Mouse (Mus musculus): ENCODE measurements around the gene Gm973.
"Not testable (repeated sequence)": the region's sequence is repeated elsewhere in the genome, so short reads cannot be mapped to it uniquely, and the experiment has no call there.

Gm973 gene

GRCm38 (mm10) chr1:59592876-59593275 lies 76.8 kb downstream of the Gm973 start:
- DNase-seq: no peak

GRCm38 (mm10) chr1:59593622-59594035 lies 77.6 kb downstream of the Gm973 start:
- peak; percentile 79 for DNase-seq

DNA sequence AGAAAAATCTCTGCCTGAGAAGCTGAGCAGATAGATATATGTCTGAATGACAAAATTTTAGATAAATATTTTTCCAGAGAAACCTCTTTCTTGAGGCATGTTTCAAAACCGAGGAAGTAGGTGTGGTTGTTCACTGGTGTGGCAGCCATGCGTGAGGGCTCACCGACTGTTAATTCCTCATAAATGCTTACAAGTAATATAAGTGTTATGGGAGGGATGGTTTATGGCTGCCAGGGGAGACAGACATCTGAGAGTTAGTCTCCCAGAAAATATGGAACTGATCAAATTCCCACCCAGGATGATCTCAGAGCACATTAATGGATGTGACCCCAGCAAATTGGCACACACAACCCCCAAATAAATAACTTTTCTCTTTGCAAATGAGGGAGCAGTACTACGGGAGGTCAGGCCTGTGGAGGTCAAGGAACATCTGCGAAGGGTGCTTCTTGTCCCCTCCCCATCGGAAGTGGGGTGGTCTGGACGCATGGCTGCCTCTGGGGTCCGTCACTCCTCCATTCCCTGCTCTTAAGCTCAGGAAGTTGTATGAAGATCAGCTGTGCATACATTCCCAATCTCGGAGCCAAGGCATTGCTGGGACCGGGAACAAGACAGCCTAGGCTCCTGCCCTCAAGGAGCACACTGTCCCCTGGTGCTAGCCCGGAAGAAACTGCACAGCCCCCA lies 78.7 kb downstream of the Gm973 start:
- no peak for DNase-seq

GRCm38 (mm10) chr1:59595609-59596008 lies 79.5 kb downstream of the Gm973 start:
- DNase-seq: no peak

DNA sequence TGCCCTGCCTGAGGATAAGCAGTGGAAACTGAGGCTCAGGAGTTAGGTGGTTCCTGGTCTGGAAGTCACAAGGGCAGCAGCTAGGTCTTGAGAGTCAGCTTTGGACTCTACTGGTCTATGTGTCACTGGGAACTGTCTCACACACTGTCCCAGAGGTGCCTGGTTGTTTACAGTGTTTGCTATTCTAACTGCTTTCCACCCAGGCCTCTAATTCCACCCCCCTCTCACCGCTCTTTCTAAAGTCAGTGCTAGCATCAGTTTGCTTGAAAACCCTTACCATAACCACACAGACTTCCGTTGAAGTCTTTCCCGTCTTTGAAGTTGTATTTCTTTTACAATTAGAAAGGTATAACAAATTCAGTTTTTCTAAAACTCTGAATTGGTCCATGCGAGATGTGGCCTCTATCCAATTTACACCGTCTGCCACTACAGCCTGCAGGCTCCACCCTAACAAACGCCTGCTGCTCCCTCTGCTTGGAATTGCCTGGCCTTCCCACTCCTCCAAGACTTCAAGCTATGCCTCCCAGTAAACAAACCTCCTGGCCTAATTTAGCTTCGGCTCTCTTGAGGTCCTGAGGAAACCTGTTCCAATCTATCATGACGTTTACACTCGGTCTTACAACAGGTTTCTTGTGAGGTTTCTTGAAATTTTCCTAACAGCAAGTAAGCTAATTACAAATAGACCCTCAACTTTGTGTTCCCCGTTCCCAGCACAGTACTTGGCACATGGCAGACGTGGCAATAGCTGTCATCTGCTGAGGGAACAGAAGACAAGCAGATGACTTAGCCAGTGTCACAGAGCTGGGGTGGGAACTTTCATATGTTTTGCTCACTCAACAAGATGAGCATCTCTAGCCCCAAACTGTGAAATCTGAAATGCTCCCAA lies 86.7 kb downstream of the Gm973 start:
- DNase-seq: peak; percentile 81

- DNase-seq: no peak
Measured at GRCm38 (mm10) chr1:59603417-59603712, 87.3 kb downstream of the Gm973 start.

DNA sequence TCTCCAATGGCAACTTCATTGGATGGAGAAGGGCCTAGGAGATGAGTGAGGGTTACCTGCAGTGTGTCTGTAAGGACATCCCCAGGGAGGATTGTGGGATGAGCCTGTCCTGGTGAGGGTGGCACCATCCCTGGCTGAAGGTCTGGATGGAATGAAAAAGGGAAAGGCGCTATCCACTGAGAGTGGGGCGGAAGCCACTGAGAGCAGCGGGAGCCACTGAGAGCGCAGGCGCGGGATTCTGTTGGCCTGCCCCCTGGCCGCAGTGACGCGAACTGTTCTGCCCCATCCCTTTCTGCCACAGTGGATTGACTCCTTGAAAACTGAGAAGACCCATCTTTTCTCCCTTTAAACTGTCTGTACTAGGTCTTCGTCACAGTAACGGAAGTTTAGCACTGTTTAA lies 87.8 kb downstream of the Gm973 start:
- DNase-seq: no peak

GRCm38 (mm10) chr1:59606479-59606878 lies 90.4 kb downstream of the Gm973 start:
- no peak for DNase-seq

- no peak for DNase-seq
Measured at GRCm38 (mm10) chr1:59607071-59607470, 91.0 kb downstream of the Gm973 start.

- DNase-seq: no peak
Measured at GRCm38 (mm10) chr1:59608125-59608762, 92.2 kb downstream of the Gm973 start.

GRCm38 (mm10) chr1:59608920-59609319 lies 92.9 kb downstream of the Gm973 start:
- DNase-seq: no peak

GRCm38 (mm10) chr1:59609458-59609857 lies 93.4 kb downstream of the Gm973 start:
- DNase-seq: no peak

DNA sequence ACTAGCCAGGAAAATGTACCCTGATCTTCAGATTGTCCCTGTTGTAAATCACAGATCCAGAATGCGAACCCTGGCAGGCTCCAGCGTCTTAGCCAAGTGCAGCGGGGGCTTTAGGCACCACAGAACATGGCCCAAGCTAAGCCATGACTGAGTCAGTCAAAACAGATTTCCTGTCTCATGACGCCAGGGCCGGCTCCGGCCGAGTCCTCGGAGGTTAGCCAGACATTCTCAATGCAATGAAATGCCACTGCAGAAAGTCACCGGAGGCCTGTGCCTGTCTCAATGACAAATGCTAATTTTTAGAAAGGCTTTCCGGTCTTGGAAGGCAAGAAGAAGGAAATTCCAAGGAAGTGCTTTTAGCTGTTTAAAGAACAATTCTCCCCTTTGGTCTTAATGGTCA lies 93.8 kb downstream of the Gm973 start:
- no peak for DNase-seq

DNA sequence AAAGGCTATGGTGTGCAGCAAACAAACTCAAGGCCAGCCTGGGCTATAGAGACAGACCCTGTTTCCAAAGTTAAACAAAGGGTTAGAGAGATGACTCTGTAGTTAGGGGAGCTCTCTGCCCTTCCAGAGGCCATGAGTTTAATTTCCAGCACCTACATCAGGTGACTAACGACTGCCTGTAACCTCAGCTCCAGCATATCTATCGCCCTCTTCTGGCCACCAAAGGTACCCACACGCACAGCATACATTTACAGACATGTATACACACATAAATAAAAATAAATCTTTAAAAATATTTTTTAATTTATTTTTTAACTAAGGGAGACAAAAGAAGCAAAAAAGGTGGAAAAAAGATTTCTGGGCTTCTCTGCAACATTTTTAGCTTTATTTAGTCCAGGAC lies 94.9 kb downstream of the Gm973 start:
- DNase-seq: no peak

DNA sequence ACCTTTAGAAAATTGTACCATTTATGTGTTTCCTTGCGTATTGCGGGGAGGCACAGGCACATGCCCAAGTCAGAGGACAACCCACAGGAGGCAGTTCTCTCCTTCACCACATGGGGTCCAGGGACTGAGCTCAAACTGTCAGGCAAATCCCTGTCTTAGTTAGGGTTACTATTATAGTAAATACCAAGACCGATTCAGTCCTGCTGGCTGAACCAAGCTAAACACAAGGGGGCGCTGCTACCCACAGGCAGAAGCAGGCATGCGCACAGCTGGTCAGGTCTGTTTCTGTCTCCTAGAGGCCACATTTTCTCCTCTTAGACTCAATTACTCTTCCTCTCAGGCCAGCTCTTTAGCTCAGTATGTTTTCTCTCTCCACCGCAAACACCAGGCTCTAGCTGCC lies 97.7 kb downstream of the Gm973 start:
- DNase-seq: no peak

DNA sequence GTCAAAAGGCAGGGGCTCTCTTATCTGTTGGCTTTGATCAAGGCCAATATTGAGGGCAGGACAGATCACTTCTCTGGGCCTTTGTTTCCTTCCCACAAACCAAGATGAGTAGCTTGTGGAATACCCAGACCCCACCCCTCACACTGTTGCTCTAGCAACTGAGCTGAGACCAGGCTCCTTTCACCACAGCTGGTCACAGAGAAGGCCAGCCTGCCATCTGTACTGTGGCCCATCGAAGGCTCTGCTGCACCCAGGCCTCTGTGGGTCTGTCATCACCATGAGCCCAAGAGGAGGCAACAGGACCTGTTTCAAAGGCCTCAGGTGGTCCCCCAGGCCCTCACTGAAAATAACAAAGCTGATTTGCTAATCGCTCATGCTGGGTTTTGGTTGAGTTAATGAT lies 99.0 kb downstream of the Gm973 start:
- DNase-seq: no peak

DNA sequence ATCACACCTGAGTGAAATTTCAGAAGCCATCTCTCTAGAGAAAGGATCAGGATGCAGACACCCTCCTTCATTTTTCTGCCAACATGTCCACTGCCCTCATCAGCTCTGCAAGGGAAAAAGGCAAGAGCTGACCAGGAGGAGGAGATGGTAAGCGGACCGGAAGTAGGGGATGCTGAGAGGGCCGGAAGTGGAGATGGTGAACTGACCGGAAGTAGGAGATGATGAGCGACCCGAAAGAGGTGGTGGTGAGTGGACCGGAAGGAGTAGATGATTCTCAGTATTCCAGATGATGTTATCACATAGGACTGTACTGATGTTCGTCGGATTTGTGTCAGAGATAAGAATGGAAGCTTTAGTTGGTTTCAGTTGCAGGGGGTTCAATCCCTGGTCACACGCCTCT lies 103.1 kb downstream of the Gm973 start:
- no peak for DNase-seq

GRCm38 (mm10) chr1:59623325-59624017 lies 107.4 kb downstream of the Gm973 start:
- peak; percentile 69 for DNase-seq

- peak; percentile 89 for DNase-seq
Measured at GRCm38 (mm10) chr1:59625410-59625809, 109.3 kb downstream of the Gm973 start.

DNA sequence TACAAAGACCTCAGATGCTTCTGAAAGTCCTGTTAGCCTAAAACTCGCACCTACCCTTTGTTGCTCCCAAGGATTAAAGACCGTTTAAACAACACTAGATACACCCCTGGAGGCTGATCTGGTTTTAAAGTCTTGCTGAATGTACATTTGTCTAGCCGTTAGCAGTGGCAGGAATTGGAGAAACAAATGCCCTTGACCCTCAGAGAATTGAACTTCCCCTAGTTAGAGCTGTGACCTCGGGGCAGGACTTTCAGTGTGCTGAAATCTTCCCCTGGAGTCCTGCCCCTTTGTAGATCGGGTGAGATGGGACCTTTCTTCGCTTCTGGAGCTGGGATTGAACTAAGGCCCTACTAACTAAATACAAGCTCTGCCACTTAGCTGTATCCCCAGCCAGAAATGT lies 113.1 kb downstream of the Gm973 start:
- DNase-seq: no peak

DNA sequence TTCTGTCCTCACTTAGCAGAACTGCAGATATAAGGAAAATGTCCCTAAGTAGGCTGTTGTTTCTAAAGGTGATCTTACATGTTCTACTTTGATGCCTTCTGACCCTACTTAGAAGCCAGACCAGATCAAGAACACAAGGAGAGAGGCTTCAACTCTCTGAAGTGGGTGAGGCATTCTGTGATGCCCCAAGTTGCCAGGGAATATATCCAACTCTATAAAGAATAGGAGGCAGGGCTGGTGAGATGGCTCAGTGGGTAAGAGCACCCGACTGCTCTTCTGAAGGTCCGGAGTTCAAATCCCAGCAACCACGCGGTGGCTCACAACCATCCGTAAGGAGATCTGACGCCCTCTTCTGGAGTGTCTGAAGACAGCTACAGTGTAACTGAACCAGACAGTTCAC lies 114.3 kb downstream of the Gm973 start:
- not testable (repeated sequence) for DNase-seq

GRCm38 (mm10) chr1:59631986-59632659 lies 116.1 kb downstream of the Gm973 start:
- DNase-seq: no peak

- DNase-seq: no peak
Measured at GRCm38 (mm10) chr1:59633056-59633455, 117.0 kb downstream of the Gm973 start.
